Mouse (Mus musculus) left cerebral cortex, postnatal 10 days (tissue): ENCODE measurements around the gene Mrpl22. TPM values are rescaled to one million over a fixed set of nuclear protein-coding genes. Genes with fewer than 3 reads are reported as not detected.
"Not testable (repeated sequence)": the region's sequence is repeated elsewhere in the genome, so short reads cannot be mapped to it uniquely, and the experiment has no call there.

Experiments used
- DNase-seq, 2 experiments: peaks; one replicate each; pipeline ENCODE4 v3.0.0; 2021 to 2022; ENCODE audit warnings: low spot score in 2 of 2, mixed read lengths in 1 of 2; ENCODE audit errors: extremely low spot score in 1 of 2
- intact Hi-C: fragments of 180-260 bp; cut with DNase I; formaldehyde crosslinking; loops from one replicate; pipeline ENCODE4 v1.15.1; 2025
- total RNA-seq, 2 experiments: library from RNA; stranded (reverse); gene quantifications; 2 replicates each; pipeline ENCODE4 v1.2.3; 2021

The Mrpl22 gene
- total RNA-seq, 2 experiments from 2014 or later: 31.0 to 38.0 TPM

DNA sequence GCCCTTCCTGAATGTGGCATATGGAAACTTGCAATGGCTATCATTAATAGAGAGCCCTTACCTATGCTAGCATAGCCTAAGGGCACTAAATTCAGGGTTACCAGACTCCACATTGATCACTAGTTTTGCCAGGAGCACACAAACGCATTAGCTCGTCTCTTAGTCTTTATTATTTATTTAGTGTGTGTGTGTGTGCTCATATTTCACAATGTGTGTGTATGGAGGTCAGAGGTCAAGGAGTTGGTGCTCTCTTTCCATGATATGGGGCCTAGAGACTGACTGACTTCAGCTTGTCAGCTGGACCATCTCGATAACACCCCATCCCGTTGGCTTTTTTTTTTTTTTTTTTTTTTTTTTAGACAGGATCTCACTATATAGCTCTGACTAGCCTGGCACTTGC, 1.8 kb upstream of the Mrpl22 start:
- no peak for DNase-seq
- intact Hi-C loops: no loop called here

- intact Hi-C loops: loop anchor here (2.0 to 5.0 kb wide), 2 partner anchors 45 to 123 kb away; no protein-coding TSS in a partner anchor
Observed at GRCm38 (mm10) chr11:58179563-58179962, 8.1 kb downstream of the Mrpl22 start.

DNA sequence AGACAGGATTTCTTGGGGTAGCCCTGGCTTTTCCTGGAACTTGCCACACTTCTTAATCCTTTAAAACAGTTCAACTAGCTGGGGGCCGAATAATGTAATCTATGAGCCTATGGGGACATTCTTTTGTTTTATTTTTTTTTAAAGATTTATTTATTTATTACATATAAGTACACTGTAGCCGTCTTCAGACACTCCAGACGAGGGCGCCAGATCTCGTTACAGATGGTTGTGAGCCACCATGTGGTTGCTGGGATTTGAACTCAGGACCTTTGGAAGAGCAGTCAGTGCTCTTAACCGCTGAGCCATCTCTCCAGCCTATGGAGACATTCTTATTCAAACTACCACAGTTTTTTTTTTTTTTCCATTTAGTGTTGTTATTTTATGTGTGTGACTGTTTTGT, 8.5 kb downstream of the Mrpl22 start:
- intact Hi-C loops: loop anchor here (2.0 to 5.0 kb wide), 2 partner anchors 45 to 122 kb away; no protein-coding TSS in a partner anchor
- DNase-seq: not testable (repeated sequence)

More at GRCm38 (mm10) chr11:58179563-58179962, 8.1 kb downstream of the Mrpl22 start:
- DNase-seq: peak; percentile 73 to 74

- intact Hi-C loops: no loop called here
Observed at GRCm38 (mm10) chr11:58180756-58181155, 9.3 kb downstream of the Mrpl22 start.

DNA sequence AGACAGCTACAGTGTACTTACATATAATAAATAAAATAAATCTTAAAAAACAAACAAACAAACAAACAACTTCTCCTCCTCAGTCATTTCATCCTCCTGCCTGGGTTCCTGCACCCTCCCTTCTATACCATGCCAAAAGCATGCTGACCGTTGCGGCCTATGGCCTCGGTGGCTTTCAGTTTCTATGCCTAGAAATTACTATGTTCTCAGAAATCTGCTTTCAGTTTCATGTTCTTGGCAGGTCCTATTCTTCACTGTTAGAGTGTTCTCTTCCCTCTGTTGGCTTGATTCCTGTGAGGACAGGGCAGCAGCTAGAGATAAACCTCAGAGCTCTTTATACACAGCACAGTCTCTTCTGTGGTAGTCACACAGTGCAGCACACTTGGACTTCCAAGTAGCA, 12.1 kb downstream of the Mrpl22 start:
- DNase-seq: no peak
- intact Hi-C loops: no loop called here

More at GRCm38 (mm10) chr11:58180756-58181155, 9.3 kb downstream of the Mrpl22 start:
- no peak for DNase-seq

DNA sequence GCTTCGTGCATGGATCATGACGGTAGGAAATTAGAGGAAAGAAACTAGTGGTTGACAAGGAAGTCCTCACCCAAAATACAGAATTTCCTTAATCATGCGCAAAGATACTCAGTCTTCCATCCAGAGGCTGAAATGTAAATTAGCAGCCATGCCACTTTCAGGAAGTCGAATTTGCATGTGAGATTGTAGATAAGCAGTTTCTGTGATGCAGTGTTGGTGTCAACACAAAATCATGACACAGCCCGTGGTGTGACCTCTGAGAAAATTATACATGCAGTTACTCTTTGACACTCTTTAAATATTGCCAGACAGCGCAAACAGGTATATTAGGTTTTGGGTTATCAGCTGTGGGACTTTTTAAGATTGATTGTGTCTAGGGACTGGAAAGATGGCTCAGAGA, 18.2 kb downstream of the Mrpl22 start:
- no peak for DNase-seq
- intact Hi-C loops: no loop called here

GRCm38 (mm10) chr11:58193326-58193725, 21.9 kb downstream of the Mrpl22 start:
- DNase-seq: peak in 1 of 2 experiments; percentile 35
- intact Hi-C loops: no loop called here

- DNase-seq: no peak
- intact Hi-C loops: no loop called here
Observed at GRCm38 (mm10) chr11:58193860-58194520, 22.5 kb downstream of the Mrpl22 start.

GRCm38 (mm10) chr11:58198663-58199062, 27.2 kb downstream of the Mrpl22 start:
- DNase-seq: no peak
- intact Hi-C loops: no loop called here

DNA sequence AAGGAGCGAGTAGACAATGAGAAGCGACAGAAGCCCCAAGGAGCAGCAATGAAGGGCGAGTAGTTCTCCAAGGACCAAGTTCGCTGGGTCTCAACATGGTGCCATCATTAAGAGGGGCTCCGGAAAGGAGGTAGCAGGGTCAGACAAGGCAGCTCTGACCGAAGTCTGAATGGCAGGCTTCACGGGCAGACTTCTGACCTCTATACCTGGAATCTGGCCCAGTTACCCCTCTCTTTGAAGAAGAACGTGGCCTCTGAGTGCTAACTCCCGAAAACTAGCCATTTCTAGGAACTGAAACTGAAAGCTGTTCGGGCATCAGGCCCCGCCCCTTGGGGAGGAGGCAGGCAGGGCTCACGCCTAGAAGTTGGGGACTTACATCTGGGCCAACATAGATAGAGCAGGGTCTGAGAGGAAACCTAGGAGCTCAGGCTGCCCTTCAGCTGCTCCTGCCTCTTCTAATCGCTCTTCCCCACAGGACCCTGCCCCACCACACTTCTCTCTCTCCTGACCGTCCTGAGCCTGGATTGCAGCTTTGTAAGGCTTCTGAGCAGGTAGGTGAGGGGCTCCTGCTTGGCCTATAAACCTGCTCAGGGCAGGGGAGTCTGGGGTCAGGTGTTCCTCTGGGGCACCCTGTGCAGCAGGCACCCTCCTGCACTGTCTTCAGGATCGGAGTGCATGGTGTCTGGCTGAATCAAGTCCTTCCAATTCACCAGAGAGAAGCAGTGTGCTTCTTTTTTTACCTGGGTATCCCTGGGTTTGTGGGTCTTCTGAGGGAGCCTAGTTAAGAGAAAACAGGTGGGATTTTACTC, 28.0 kb downstream of the Mrpl22 start, which contains the start of the genes Igtp and Irgm2:
TSS of gene Igtp (plus strand) at position 328 of the 809 bp plus-strand sequence.
TSS of gene Irgm2 (plus strand) at position 390 of the 809 bp plus-strand sequence.
- DNase-seq: peak in 1 of 2 experiments; percentile 85
- intact Hi-C loops: not testable (repeated sequence)

DNA sequence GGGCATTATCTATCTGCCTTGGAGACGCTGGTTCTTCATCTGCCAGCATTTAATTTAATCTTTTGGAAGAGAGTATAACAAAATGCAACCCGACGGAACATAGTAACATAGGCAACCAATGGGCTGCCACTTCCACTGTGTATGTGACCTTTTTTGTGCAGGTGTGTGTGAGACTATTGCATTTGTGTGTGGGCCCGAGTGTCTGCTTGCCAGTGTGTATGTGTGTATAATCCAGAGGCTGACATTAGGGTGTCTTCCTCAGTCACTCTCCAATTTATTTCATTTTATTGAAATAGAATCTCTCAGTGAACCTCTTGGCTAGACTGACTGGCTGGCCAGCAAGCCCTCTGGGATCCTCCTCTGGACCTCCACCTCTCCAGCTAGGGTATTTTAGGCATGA, 28.8 kb downstream of the Mrpl22 start:
- intact Hi-C loops: no loop called here
- DNase-seq: no peak

DNA sequence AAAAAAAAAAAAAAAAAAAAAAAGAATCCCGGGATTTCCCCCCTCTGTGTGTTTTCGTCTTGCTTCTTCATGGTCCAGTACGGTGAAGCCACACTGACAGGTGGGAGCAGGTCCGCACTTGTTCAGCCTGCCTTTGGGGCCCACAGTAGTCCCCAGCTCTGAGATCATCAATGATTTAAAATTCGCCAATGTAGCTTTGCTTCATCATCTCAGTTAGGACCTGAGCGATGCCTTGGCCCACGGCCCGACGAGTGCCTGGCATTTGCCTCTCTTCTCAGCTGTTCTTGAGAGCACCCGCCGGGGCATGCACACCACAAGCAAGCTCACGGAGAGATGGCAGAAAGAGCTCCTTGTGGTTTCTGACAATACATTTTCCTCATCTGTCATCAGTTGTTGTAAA, 29.6 kb downstream of the Mrpl22 start:
- intact Hi-C loops: no loop called here
- DNase-seq: no peak

DNA sequence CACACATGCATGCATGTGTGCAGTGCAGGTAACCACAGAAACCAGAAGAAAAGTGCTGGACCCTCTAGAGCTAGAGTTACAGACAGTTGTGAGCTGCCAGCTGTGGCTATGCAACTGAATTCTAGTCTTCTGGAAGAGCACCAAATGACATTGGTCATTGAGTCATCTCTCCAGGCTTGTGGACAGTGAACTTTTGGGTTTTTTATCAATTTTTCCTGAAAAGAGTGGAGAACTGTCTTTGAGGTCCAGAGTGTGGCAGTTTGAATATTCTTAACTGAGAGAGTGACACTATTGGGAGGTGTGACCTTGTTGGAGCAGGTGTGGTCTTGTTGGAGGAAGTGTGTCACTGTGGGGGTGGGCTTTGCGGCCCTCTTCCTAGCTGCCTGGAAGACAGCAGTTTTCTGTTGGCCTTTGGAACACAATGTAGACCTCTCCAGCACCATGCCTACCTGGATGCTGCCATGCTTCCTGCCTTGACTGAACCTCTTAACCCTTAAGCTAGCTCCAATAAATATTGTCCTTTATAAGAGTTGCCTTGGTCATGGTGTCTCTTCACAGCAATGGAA, 38.9 kb downstream of the Mrpl22 start:
- DNase-seq: no peak
- intact Hi-C loops: no loop called here

DNA sequence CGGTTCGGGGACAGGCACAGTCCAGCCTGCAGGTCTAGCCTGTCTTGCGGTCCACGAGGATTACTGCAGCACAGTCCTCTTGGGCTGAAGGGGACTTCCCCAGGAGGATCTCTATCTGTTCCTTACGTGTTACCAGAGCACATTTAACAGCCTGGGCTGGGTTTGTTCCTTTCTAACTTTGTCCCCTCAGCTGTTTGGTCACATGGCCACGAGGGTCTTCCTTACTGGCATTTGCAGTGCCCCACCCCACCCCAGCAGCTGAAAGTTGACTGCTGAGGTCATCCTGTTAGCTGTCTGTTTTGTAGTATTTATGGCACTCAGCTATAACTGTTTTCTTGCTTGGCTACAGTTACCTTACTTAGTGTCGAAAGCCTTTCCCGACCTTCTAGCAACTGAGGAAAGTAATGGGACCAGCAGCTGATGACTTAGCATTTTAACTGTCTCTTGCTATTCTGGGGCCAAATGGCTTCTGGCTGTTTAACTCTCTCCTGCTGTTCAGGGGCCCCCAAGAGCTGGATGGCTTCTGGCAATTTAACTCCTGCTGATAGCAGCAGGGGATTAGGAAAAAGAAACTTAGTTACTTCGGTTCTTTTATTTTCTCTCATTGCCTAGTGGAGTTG, 39.7 kb downstream of the Mrpl22 start:
- intact Hi-C loops: no loop called here
- DNase-seq: no peak

- intact Hi-C loops: no loop called here
Observed at GRCm38 (mm10) chr11:58211682-58212067, 40.2 kb downstream of the Mrpl22 start.

DNA sequence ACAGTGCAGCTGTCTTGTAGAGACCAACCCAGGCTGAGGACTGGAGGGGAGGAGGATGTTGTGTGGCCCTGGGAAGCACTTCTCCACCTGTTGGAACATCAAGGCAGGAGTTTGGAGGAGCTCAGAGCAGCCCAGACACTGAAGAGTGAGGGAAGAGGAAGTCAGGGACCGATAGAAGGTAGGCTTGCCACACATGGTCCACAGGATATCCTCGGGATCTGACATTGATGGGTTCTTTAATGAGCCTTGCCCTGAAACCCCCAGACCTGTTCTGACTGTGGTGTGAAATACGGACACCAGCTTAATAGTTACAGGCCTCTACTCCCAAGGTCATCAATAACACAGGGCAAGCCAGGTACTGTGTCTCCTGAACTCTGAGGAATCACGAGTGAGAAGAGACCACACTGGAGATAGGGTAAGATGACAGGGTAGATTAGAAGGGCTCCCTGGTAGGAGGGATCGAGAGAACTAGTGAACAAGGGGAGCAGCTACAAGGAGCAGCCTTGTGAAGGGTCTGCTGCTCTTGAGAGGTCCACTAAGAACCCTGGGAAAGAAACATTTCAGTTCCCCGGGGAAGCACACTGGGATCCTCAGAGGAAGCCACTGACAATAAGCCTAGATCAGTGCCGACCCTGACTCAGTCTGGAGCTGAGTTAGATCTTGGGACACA, 42.3 kb downstream of the Mrpl22 start:
- intact Hi-C loops: no loop called here
- DNase-seq: no peak

More at GRCm38 (mm10) chr11:58211682-58212067, 40.2 kb downstream of the Mrpl22 start:
- no peak for DNase-seq

GRCm38 (mm10) chr11:58214391-58215048, 43.1 kb downstream of the Mrpl22 start:
- peak; percentile 34 to 85 for DNase-seq
- intact Hi-C loops: no loop called here

DNA sequence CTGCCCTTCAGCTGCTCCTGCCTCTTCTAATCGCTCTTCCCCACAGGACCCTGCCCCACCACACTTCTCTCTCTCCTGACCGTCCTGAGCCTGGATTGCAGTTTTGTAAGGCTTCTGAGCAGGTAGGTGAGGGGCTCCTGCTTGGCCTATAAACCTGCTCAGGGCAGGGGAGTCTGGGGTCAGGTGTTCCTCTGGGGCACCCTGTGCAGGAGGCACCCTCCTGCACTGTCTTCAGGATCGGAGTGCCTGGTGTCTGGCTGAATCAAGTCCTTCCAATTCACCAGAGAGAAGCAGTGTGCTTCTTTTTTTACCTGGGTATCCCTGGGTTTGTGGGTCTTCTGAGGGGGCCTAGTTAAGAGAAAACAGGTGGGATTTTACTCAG, 43.6 kb downstream of the Mrpl22 start:
- intact Hi-C loops, DNase-seq: not testable (repeated sequence)
